Comparison of ENCODE assay signal across 8 mouse cellular contexts in the genomic region with DNA sequence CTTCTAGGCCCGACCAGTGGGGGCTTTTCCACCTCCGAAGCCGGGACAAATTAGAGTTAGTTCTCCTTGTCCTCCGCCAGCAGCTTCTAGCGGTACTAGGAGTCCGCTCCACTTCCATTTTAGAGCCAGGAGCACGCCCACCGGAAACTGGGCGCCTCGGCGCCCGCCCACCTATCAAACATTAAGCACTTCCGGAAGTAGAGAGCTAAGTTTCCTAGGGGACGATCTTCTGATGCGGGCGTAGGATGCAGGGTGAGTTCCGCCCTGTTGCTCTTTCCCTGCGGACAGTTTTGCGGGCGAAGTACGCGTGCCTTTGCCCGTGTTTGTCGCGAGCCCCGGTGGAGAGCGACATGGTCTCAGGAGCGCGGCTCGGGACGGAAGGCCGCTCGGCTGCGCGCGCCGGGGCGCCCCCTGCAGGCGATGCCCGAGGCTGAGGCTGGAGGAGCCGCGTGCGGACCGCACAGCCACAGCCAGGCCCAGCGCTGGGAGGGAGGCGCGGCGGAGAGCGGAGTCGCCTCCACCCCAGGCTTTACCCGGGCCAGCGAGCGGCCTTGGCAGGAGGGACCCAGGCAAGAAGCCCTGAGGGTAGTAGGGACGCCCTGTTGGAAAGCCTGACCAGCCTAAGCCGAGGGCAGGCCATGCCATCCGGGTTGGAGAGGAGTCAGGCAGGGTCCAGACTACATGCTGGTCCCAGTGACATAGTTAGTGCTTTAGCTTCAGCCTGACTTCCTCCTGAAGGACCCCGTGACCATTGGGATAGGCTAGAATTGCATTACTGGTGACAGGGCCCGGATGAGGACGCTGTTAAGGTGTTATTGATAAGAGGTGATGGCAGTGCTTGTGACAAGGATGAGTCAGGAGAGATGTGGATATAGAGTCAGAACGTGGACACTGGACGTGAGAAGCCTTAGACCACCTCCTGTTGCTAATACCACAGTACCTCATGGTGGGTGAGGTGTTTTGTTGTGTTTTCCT. TPM values are rescaled to one million over a fixed set of nuclear protein-coding genes. Genes with fewer than 3 reads are reported as not detected.
DNase-seq lines count a peak whose midpoint lies in the region; ATAC-seq lines count a peak whose summit lies in the region.
"Not testable (repeated sequence)": the region's sequence is repeated elsewhere in the genome, so short reads cannot be mapped to it uniquely, and the experiment has no call there.

Nat8f1 (minus strand) TSS at position 149 of the 975 bp plus-strand sequence.

- not testable (repeated sequence) for H3K9me3 ChIP-seq in hindbrain, embryonic 15.5 days

- peak; percentile 95 for DNase-seq in R1 (ENCODE audit: low read depth, low spot score)
- DNase-seq in cerebellum, postnatal 25 days, result peak; percentile 86 to 90
- peak; percentile 88 to 93 for DNase-seq in frontal cortex, postnatal 36 days (ENCODE audit: low spot score in 2 of 2)
- peak; percentile 87 for DNase-seq in left cerebral cortex, adult 11 months (ENCODE audit: low spot score)
- peak; percentile 91 to 93 for DNase-seq in lung, postnatal 4 days
- DNase-seq in retina, postnatal 7 days (ENCODE audit: low read depth, low spot score), result peak; percentile 80
- DNase-seq in urinary bladder, adult 2 months (ENCODE audit: low spot score), result peak; percentile 77

- H3K4me3 ChIP-seq in hindbrain, embryonic 15.5 days, result peak within 1 kb of the TSS; percentile 55

- peak; percentile 97 for ATAC-seq in hindbrain, embryonic 15.5 days (ENCODE audit: low FRiP score, low read depth)

- H3K4me2 ChIP-seq in hindbrain, embryonic 15.5 days, result peak within 1 kb of the TSS; percentile 65

- peak within 1 kb of the TSS; percentile 63 for H3K9ac ChIP-seq in hindbrain, embryonic 15.5 days

- peak within 1 kb of the TSS; percentile 88 for H3K27ac ChIP-seq in hindbrain, embryonic 15.5 days (replicated peaks)

- WGBS in hindbrain, embryonic 15.5 days, result under 1% methylated on average over 61 of the region's 61 CpGs

- not testable (repeated sequence) for H3K36me3 ChIP-seq in hindbrain, embryonic 15.5 days

- peaks cover 18% of the 10 kb centered on the region for H3K4me1 ChIP-seq in hindbrain, embryonic 15.5 days (replicated peaks)

- not testable (repeated sequence) for H3K27me3 ChIP-seq in hindbrain, embryonic 15.5 days

RNA-seq across cellular contexts. Expression of gene Nat8f1, which starts in this region (rescaled TPM):
- polyA plus RNA-seq in hindbrain, embryonic 15.5 days (2015; fragmentation: Nextera tagmentation; extraction: Ambion mirVana), result 20.5 and 20.7 TPM in 2 replicates
- 12.5 and 17.4 TPM in 2 replicates for polyA plus RNA-seq in urinary bladder, adult 2 months (2012; rRNA removed)

Comparison
In these comparisons a context has a peak if more than half of its experiments do, and no peak if none do; other contexts are left out.
1. Peak in every context shown above with its lines: DNase-seq, ATAC-seq, H3K4me3 ChIP-seq and H3K27ac ChIP-seq.